Mouse (Mus musculus): Measurements from ENCODE around the gene Ces1c.

- TF ChIP-seq MAFK (IDR thresholded peaks at IDR 0.05; ENCODE audit: insufficient read depth, low read depth, low read length) (no peak), ZC3H11A (IDR thresholded peaks at IDR 0.05; ENCODE audit: borderline replicate concordance, low read depth, low read length) (no peak), HCFC1 (IDR thresholded peaks at IDR 0.05; ENCODE audit: borderline replicate concordance, insufficient read depth, low read length) (no peak), ZNF384 (IDR thresholded peaks at IDR 0.05; ENCODE audit: low read depth, low read length) (no peak), CHD2 (IDR thresholded peaks at IDR 0.05; ENCODE audit: low read depth, low read length) (no peak)
Observed at GRCm38 (mm10) chr8:93176593-93176992, 45.5 kb upstream of the Ces1c start.
